Mouse (Mus musculus) right cerebral cortex, postnatal 4 days (tissue): Measurements from ENCODE around the gene Styx.
"Not testable (repeated sequence)": the region's sequence is repeated elsewhere in the genome, so short reads cannot be mapped to it uniquely, and the experiment has no call there.

ENCODE experiments used
- DNase-seq: peaks from one replicate; pipeline ENCODE4 v3.0.0-alpha.2; 2022

The Styx gene

DNA sequence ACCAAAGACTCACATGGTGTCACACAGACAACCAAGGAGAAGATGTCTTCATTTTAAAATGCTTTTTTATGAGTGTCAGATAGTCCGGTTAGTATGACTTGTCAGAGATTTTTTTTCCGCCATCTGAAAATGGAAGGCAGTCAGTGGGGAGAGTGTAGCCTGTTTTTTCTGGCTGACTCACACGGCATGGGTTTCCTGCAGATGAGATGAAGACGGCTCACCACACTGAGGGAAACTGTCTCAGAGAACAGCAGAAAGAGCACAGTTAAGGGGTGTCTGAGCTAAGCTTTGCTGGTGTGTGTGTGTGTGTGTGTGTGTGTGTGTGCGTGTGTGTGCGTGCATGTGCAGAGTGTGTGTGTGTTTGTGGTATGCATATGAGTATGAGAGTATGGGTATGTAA, 90.4 kb downstream of the Styx start:
- no peak for DNase-seq

DNA sequence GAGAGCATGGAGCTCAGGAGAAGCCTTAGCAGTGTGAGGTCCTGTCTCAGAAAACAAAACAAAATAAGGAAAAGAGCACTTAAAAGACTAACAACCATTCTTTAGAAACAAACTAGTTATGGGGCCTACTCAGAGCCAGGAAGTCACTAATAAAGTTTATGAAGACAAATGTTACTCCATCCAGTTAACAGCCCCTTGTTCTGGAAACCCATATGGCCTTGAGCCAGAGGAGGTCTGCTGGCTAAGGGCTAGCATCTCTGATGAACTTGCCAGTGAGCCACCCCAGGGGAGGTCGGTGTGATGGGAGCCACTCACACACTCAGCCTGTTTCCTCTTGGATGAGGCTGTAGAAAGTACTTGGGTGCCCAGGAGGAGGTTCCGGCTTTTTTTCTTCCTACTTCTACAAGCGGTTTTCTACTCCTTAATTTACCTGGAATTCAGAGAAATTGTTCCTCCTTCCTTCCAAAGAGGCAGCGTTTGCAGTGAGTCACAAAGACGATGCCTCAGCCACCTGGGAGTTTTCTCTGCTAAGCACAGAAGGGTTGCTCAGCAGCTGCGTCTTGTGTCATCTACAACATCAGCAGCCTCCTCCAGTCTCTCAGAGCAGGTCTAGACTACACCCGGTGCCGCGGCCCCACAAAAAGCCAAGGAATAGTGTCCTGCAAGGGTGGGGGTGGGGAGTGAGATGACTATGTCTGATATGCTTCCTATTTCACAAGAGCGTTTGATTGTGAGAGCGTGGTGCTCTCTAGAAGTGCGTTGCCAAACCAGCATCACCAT, 92.1 kb downstream of the Styx start:
- DNase-seq = no peak

GRCm38 (mm10) chr14:45444870-45445269, 94.0 kb downstream of the Styx start:
- DNase-seq = no peak

GRCm38 (mm10) chr14:45445445-45445844, 94.6 kb downstream of the Styx start:
- DNase-seq = no peak

- DNase-seq = no peak
Observed at GRCm38 (mm10) chr14:45446777-45447176, 95.9 kb downstream of the Styx start.

- no peak for DNase-seq
Observed at GRCm38 (mm10) chr14:45451090-45451489, 100.2 kb downstream of the Styx start.

GRCm38 (mm10) chr14:45452148-45452547, 101.3 kb downstream of the Styx start:
- DNase-seq = no peak

- no peak for DNase-seq
Observed at GRCm38 (mm10) chr14:45452861-45453512, 102.1 kb downstream of the Styx start.

DNA sequence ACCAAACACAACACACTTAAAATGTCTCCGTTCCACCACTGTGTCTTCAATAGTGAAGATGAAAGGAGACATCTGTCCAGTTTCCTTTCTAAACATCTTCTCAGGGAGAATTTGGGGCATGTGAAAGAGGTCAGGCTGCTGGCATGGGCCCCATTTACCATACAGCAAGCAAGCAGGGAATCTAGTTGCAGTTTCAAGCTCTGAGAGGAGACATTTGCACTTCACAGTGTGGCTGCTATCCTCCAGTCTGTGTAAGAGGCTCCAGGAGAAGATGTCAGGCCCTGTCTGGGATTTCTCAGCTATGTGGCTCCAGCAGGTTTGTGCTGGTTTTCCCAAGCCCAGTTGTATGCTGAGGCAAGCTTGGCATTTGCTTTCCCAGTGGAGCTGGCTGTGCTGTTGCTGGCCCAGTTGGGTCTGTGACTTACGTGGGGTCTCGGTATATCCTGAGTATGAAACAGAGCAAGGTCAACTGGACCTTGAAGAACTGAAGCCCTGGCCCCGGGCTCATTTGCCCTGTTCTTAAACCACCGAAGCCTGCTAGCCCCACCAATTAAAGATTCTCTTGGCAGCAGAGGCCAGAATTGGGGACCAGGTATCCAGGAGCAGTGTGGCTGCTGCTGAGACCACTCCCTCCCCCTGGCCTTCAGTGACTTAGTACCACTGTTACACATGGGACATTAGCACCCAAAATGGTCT, 102.8 kb downstream of the Styx start:
- DNase-seq = no peak

GRCm38 (mm10) chr14:45455651-45456501, 105.0 kb downstream of the Styx start:
- no peak for DNase-seq

GRCm38 (mm10) chr14:45456502-45456846, 105.6 kb downstream of the Styx start:
- no peak for DNase-seq

DNA sequence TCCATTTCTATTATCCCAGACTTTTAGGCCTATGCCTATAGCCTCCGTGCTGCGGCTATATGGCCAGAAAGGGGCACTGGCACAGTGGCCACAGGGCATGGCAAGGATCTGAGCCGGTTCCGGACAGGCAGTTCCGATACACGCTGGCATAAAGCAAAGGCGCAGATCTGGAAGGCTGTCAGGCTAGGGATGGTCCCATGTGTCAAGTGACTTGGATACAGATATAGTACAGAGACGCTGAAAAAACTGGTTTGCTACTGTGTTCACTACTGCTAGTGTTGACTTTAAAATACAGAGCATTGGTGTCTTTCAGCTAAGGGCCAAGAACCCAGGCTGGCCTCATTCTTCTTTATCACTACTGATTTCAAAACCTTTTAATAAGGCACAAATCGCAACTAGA, 106.1 kb downstream of the Styx start:
- no peak for DNase-seq

DNA sequence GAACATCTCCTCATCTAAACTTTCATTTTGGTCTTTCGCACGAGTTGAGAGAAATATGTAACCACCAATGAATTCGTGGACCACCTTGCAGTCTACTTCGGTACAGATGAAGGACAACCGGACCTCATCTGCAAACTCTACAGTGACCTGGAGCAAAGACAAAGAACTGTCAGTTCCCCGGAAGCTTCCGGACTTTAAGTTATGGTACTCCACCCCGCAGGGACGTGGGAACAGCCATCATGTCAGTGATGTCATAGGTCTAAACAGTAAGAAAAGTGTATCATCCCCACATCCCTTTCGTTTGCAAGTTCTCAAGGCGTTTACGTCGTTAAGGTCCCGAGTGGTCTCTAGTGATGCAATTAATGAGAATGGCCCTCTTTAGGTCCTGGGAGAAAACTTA, 109.0 kb downstream of the Styx start:
- no peak for DNase-seq

GRCm38 (mm10) chr14:45460491-45460890, 109.6 kb downstream of the Styx start:
- DNase-seq = no peak

GRCm38 (mm10) chr14:45461945-45462344, 111.1 kb downstream of the Styx start:
- no peak for DNase-seq

DNA sequence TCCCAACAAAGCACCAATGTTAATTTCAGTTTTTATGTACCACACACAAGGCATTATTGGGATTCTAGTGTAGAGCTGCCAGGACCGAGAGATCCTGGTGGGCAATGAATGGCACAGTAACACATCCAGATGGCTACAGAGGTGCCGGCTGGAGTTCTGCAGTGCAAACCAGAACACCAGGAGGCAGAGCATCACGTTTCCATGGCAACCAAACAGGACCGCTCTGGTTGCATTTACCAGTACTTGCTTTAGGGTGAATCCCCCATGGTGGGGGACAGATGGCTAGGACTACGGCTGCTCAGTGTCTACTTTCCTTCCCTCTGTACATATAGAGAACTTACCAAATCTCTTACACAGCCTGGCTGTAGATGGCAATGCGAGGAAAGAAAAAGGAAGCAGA, 111.5 kb downstream of the Styx start:
- no peak for DNase-seq

- DNase-seq = no peak
Observed at GRCm38 (mm10) chr14:45462875-45463475, 112.1 kb downstream of the Styx start.

- DNase-seq = no peak
Observed at GRCm38 (mm10) chr14:45463599-45463998, 112.7 kb downstream of the Styx start.

DNA sequence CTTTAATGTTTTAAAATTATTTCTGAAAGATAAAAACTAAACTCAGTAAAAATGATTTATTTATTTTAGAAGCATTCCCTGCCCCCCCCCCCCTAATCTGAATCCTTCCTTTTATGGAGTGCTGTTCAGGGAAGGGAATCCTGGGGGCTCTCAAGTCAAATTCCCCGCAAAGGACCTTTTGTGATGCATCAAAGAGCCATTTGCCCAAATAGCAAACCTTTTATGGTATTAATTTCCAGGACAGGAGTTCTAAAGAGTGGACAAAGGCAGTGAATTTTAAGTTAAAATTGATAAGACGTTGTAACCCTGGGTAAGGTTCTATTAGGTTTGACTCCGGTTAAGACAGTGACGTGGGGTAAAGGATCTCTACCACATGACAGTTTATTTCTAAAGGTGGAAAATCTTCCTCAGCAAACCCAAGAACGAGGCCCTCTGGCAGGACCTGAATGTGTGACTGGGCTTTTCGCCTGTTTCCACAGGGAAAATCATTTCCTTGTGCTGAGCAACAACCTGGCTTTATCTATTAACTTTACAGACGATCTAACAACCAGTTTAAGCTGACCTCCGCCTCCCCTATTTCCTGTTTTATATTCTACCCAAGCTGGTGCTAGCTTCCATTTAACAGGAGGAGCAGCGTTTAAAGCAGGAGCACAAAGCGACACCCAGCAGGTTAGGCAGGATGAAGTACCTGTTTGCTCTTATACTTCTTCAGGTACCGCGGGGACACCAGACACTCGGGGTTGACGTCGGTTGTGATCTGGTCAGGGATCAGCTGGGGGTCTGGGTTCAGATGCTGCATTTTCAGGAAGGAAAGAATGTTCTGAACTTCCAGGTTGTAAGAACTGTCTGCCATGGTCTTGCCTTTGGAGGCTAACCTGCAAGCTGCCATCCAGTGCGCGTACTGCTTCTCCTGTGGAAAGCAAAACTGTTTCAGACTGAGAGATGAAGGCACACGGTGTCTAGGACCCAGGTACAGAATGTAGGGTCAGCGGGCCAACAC, 113.4 kb downstream of the Styx start:
- no peak for DNase-seq

DNA sequence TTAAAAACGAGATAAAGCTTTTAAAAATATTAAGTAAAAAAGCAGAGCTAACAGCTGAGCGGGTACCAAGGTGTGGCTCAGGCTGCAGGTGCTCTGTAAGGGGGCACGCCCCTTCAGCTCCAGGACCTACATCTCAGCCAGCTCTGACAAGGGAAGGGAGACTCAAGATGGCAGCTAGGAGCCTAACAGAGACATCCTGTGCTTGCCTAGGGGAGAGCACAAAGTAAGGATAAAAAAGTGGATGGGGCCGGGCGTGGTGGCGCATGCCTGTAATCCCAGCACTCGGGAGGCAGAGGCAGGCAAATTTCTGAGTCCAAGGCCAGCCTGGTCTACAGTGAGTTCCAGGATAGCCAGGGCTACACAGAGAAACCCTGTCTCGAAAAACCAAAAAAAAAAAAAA, 115.5 kb downstream of the Styx start:
- DNase-seq = not testable (repeated sequence)

DNA sequence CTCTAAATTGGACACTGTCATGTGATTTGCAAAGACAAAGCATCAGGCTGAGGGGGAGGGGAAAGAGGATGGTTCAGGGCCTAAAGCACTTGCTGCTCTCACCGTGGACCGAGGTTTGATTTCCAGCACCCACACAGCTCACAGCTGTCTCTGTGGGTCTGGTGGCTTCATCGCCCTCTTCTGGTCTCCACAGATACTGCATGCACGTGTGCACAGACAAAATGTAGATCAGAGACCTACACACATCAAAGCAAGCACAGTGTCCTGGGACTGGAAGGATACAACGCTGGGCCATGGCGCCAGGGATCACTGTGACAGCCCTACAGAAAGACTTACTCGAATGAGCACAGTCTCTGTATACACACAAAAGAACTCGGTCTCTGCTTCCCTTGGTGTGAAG, 118.6 kb downstream of the Styx start:
- no peak for DNase-seq
